Mouse (Mus musculus): Measurements from ENCODE around the gene Mrm3.
A peak's percentile ranks its signal among the peaks of the same experiment; 100 is the strongest.
"Not testable (repeated sequence)": the region's sequence is repeated elsewhere in the genome, so short reads cannot be mapped to it uniquely, and the experiment has no call there.

Gene Mrm3

DNA sequence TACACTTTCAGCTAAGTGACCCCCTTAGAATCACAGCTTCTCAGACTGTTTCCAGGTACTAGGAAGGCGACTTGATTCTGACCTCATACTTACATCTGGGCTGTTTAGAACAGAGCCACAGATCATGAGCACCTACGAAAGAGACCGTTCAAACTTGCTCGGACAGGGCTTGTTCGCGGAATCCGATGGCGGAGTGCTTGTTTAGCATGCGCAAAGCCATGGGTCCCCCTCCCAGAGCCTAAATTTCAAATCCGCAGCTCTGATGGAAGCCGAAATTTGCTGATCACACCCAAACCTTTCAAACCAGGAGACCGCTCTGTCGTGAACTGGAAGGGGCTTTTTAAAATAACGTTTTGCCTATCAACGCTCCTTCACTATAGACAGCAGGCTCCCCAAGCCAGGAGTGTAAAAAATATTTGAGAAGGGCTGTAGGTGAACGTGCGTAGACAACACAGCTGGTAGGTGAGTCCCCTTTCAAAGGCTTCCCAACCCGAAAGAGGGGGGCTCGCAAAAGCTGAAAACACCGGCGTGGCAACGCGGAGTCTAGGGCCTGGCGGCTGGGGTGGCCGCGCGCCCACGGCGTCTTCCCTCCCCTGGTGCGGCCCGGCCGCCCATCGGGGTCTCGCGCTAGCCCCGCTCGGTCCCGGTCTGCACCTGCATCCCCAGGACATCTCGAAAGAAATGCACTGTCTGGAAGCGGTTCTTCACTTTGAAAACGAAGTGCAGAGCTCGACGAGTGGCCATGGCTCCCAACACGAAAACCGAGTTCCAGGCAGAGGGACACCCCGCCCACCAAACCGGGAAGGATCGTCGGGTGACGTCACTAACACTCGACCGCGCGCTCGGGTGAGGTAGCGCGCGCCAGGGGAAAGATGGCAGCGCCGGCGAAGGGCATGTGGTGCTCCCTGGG is at the start of gene Mrm3, which contains the start of gene Glod4:
Gene Mrm3, plus strand, starts transcription at position 815 of the 910 bp plus-strand sequence.
Gene Glod4, minus strand, starts transcription at position 825 of the 910 bp plus-strand sequence.
- DNase-seq (ENCODE audit: low spot score): peak; percentile 88

DNA sequence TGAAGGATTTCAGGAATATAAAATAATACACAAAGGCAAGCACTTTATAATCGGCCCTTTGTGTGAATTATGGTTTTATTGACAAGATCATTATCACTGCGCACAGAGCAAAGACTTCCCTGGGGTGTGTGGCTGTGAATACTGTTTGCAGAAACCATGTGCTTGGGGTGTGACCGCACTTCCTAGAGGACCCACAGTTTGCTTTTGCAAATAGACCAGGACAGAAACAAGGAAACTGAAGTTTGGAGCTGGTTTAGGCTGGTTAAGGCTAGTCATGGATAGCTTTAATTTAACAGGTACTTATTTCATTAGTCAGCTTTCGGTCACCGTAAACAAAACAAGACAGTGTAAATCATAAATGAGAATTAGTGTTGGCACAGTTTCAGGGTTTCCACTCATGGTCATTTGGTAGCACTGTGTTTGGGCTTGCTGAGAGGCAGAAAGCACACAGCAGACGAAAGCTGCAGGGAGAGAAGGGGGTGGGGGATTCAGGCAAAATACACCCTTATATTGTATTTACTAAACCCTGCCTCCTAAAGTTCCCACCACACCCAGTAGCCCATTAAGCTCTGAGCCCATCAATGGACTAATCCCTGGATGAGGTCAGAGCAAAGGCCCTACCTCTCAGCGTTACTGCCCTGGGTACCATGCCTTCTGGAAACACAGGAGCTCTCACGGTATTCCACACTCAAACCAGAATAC is 47.1 kb upstream of the Mrm3 start:
- no peak for DNase-seq (ENCODE audit: low spot score)

DNA sequence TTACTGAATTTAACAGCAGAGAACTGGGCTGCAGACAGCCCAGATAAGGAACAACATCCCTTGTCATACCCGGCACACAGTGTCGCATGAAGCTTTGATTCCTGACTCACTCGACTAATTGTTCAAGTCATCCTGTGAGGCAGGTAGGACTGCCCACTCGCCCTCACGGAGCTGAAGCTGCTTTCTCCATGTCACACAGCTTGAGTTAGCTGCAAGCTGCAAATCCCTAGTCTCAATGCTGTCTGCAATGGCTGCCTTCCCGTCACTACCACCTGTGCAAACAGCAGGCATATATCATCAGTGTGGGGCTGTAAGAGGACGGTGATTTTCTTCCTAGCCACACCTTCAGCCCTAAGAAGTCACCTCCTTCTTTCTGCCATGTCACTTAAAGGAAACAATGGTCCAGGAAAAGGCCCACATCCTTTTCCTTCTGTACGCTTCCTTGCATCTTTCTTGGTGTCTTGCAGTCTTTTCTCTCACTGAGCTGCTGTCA is 46.5 kb upstream of the Mrm3 start:
- DNase-seq (ENCODE audit: low spot score): no peak

DNA sequence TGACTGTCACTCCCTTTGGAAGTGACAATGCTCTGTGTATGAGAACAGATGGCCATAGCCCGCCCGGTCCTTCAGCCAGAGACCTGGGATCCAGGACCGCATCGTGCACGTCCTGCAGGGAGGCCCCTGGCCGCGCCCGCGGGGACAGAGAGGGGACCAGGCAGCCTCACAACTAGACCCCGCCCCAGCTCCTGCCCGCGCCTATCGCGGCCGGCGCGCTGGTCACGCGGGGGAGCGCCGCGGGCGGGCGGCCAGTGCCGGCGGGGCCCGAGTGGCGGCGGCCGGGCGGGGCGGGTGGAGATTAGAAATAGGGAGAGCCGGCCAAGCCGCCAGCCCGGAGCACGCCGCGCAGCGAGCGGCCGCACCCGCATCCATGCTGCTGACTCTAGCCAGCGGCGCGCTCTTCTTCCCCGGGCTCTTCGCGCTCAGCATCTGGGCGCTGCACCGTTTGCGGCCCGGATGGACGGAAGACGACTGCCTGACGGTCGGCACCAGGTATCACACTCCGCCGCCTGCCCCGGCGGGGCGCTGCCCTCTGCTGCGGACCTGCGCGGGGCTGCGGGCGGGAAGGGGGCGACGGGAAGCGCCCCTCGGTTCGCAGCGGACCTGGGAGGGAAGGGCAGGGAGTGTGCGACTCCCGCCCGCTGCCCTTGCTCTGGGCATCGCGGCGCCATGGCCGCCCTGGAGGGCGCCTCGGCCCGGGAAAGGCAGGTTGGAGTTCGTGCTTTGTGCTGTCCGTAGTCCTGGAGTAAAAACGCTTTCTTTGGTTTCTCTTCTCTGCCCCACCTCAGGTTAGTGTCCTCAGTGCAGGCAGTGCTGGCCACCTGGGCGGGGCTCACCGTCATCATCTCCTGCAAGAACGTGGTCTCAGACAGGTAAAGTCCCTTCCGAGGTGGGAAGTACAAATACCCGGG is 41.5 kb upstream of the Mrm3 start:
- DNase-seq (ENCODE audit: low spot score): peak; percentile 48

DNA sequence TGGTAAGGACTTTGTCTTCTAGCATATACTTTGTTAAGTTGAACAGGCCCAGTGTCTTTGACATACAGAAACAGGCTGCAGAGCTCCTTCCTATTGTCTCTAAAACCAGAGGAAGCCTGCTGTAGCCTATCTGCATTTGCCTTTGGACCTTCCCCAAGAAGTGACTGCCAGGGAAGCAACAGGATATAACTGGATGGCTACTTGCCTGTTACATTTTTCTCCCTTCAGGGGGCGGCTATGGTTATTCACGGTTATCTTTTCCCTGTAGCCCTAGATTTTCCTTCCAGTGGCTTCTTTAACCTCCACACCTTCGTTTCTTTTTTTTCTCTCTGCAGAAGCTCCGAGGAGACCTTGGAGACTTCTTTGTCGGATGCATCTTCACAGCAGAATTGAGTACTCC is 36.7 kb upstream of the Mrm3 start:
- no peak for DNase-seq (ENCODE audit: low spot score)

DNA sequence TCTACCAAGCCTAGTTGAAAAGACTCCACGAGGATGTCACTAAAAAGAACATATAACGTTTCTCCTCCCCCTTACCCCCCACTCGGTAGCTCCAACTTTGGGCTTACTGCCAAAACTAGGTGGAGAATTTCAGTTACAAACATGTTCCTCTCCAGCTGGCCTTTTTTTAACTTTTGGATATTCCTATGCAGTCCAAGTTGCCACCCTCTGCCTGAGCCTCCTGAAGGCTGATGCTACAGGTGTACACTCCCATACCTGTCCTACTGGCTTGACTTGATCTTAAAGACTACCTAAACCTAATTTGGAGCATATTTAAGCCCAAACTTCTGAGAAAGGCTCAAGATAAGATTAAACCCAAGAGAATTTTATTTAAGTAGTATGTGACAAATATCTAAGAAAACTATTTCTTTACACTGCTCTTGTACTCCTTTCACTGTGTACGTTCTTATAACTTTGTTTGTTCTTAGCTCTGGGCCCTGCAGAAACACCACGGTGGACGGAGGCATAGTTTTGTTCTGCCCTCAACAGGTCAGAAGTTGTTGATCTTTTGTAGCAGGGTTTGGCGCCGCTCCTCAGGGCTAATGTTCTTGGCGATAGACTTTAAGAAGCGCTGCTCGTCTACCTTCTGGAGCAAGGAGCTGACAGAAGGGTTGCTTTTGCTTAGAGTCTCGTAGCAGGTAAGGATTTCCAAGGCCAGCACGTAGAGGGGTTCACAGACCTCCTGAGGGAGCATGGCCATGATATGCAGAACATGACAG is 33.1 kb upstream of the Mrm3 start:
- DNase-seq (ENCODE audit: low spot score): no peak

DNA sequence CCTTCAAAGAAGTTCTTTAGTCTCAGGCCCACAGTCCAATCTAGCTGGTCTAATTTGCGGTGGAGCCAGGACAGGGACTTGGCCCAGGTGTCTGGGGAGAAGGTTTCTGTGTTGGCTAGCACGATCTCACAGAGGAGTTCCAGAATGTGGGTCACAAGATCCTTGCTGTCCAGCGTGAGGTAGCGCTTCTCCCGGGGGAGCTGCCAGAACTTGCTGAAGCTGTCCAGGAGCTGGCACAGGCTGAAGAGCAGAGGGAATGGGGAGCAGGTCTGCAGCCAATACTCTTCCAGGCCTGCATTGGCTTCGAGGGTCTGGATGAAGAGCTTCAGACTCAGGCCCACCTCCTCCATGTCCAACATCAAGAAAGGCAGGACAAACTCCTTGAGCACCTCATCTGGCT is 31.9 kb upstream of the Mrm3 start:
- DNase-seq (ENCODE audit: low spot score): not testable (repeated sequence)

DNA sequence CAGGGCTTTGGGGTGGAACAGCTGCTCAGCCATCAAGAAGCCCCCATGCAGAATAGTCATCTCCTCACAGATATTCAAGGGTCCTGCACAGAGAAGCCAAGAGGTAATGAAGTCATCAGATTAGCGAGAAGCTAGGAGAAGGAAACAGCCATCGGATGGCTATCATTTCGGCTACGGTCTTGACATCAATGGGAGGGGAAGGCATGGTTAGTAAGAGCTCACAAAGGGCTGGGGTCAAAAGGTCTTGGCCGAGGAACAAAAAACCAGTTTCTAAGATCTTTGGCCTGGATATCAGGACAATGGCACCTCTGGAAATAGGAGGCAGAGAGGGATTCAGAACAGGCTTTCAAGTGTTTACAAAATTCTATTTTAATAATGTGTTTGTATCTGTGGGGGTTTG is 29.7 kb upstream of the Mrm3 start:
- DNase-seq (ENCODE audit: low spot score): no peak

DNA sequence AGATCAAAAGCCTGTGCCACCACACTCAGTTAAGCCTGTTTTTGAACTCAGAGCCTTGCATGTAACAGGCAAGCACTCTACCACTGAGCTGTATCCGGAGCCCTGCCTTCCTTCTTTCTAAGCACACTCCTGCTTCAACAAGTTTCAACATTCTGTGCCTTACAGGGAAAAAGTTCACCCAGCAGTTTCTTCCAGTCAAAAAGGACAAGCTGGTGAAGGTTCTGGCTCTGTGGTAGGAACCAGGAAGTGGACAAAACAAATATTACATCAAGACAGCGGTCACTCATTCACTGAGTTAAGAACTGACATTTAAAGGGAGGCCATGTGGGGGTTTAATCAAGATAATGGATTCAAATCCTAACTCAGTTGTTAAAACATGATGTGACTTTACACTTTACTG is 28.5 kb upstream of the Mrm3 start:
- DNase-seq (ENCODE audit: low spot score): peak; percentile 56

DNA sequence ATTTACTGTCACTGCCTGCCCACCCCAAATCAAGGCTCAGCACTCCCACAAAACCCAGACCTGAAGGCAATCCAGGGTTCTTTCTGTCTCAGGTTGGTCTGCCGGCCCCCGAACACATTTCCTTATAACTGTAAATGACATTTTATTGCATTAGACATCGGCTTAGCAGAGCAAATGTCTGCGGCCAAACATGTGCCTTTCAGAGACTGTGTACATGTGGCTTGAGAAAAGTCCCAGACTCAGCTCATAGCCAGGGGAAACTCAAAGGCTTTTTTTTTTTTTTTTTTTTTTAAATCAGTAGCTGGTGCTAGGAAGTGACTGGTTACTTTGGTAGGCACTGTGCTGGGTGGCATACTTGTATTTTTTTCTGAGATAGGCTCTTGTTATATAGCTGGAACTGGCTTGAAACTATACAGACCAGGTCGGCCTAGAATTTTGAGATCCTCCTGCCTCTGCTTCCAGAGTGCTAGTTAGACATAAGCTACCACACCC is 27.4 kb upstream of the Mrm3 start:
- DNase-seq (ENCODE audit: low spot score): no peak

DNA sequence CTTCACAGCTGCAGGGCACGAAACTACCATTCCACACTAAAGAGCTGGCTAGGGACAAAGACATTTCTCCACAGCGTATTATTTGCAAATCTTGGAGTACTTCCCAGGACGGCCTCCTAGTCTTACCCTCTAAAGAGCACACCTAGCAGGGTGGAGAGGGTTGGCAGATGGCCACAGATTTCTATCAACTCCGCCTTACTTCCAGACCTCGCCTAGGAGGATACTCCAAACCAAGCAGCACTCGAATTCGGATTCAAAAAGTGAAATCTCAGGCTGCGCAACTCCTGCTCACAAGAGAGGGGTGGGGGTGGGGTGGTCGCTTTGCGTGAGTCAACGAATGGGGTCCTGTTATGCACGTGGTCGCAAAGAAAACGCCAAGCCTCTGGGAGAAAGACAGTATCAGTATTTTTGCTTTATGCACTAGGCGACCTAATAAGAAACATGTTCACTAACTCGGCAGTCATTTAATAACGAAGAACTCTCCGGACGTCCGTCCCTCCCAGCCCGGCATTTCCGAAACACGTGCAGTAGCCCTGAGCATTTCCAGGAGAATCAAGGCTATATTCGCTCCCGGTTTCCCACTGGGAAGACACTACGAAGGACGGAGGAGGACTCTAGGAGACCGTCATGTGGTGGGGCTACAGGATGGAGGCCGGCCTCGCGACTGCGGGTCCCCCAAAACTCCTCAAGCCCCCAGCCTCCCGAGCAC is 26.7 kb upstream of the Mrm3 start:
- peak; percentile 56 for DNase-seq (ENCODE audit: low spot score)

DNA sequence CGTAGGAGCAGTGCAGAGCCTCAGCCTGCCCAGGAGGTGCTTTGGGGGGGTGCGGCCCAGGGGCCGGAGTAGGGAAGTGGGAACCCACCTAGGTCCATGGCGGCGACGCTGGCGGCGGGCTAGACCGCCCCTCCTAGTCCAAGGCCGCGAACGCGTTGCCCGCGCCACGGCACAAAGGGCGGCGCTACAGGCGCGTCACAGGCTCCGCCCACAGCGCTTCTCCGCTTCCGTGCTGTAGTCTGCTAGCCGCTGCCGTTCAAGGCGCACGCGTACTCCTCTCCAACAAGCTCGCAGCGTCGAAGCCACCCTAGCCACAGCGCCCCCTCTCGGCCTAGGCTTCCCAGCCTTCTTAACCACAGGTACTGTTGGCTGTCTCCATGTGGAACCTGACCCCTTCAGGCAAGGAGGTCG is 26.1 kb upstream of the Mrm3 start, which contains the start of the genes Dbil5 and Gemin4:
Gene Dbil5, plus strand, starts transcription at position 219 of the 411 bp plus-strand sequence.
Gene Gemin4, minus strand, starts transcription at position 275 of the 411 bp plus-strand sequence.
- DNase-seq (ENCODE audit: low spot score): peak; percentile 96

DNA sequence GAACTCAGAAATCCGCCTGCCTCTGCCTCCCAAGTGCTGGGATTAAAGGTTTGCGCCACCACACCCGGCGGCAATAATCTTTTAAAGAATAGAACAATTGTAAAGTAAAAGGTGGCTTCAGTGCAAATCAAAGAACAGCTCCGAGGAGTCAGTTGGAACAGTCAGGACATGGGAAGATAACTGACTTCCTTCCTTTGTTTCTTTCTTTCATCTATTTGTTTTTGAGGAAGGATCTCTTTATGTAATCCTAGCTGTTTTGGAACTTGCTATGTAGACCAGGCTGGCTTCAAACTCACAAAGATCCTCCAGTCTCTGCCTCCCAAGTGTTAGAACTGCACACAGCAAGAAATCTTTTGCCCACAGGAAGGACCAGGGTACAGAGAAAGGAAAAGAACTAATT is 18.9 kb upstream of the Mrm3 start:
- DNase-seq (ENCODE audit: low spot score): no peak

DNA sequence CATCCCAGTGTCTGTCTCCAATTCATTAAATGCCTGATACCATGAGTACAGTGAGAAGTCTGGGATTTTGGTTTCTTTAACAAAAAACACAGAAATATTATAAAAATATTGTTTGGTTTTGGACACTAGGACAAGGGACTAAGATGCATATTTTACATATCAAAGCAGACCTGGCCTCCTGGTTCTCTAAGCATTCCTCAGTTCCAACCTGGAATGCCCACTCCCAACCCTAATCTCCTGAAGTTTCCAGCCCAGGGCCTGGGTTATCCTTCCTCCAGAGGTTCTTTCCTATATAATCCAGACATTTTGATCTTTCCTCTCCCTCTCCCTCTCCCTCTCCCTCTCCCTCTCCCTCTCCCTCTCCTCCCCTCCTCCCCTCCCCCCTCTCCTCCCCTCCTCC is 18.5 kb upstream of the Mrm3 start:
- DNase-seq (ENCODE audit: low spot score): no peak

DNA sequence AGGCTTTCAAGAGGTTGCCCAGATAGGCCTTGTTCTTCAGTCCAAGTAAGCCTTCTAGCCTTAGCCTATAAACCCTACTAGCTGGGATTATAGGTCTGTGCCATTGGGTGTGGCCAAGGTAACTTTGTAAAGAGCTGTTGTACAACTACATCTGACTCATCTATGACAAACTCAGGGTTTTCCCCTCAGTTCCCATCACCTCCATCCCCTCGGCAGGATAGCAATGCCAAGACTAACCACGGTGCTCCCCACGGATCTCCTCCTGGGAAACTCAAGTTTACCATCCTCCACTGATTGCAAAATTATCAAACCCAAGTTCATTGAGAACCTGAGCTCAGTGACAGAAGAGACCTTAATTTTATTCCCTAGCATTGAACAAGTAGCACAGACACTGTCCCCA is 7.4 kb upstream of the Mrm3 start:
- no peak for DNase-seq (ENCODE audit: low spot score)

DNA sequence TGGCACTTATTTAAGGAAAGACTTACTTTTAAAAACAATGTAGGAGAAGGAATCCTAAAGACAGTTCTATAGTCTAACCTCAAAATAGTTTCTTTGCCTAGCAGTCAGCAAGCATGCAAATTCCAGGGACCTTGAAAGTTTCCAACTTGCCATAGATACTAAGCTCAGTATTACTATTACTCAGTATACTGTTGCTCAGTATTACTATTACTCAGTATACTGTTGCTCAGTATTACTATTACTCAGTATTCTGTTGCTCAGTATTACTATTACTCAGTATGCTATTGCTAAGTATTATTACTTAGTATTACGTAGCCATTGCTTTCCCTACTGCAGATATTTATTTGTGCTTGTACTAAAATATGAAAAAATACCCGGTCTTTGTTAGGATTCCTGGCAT is 3.8 kb upstream of the Mrm3 start:
- no peak for DNase-seq (ENCODE audit: low spot score)

DNA sequence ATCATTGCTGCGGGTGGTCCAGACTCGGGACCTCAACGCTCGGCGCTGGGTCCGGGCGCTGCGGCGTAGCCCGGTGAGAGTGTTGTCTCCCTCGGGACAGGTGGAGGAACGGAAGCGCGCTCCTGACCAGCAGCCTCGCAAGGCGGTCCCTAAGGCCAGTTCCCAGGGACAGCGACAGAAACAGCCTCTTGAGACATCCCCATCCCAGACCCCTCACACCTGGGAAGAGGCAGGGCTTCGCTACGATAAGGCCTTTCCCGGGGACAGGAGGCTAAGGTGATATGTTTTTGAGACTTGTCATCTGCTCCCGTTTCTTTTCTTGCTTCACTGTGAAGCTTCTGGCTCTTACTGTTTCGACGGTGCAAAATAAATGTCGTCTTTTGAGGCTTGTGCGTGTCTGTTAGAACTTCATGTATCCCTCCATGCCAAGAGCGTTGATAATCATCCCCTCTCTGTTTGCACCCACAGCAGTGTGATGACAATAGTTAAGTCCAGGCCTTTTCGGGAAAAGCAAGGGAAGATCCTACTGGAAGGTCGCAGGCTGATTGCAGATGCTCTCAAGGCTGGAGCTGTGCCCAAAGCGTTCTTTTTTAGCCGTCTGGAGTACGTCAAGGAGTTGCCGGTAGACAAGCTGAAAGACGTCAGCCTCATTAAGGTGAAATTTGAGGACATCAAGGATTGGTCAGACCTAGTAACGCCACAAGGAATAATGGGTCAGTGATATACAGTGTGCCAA is 464 bp downstream of the Mrm3 start:
- DNase-seq (ENCODE audit: low spot score): peak; percentile 17

DNA sequence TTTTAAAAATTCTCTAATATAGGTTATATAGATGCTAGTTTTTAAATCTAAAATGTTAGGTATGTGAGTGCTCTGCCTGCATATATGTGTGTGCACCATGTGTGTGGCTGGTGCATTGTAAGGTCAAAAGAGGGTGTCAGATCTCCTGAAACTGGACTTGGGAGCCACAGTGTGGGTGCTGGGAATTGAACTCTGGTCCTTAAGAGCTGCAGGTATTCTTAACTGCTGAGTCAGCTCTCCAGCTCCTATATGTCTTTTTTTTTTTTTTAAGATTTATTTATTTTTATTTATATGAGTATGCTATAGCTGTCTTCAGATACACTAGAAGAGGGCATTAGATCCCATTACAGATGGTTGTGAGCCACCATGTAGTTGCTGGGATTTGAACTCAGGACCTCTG is 2.9 kb downstream of the Mrm3 start:
- DNase-seq (ENCODE audit: low spot score): no peak

DNA sequence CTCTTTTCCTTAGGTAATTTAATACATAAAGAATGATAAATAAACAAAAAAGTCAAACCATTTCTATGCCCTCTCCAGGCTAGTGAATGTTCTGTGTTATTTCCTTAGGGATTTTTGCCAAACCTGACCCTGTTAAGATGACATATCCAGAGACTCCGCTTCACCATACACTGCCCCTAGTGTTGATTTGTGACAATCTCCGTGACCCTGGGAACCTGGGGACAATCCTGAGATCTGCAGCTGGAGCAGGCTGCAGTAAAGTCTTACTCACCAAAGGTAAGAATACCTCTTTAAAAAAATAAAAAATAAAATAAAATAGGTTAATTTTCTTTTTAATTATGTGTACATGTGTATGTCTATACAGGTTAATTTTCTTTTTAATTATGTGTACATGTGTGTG is 3.7 kb downstream of the Mrm3 start:
- no peak for DNase-seq (ENCODE audit: low spot score)

DNA sequence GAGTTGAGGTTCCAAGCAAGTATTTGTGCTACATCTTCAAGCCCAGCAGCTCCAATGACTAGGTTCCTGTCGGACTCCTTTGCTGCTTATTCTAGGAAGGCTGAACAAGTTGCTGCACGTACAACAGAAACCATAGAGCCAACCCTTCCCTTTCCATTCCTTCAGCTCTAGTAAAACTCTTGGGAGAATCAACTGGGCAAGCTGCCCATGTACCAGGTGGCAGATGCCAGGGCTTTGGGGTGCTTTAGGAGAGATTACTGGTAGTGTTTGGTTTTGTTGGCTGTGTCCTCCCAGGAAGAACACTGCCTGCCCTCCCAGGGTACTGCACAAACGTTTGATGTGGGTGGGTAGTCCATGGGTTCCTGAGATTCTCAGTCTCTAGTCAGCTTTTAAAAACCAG is 8.5 kb downstream of the Mrm3 start:
- DNase-seq (ENCODE audit: low spot score): peak; percentile 8
